Mouse (Mus musculus) hindbrain, embryonic 10.5 days (tissue): ENCODE measurements around the gene Ogg1. TPM values are rescaled to one million over a fixed set of nuclear protein-coding genes. Genes with fewer than 3 reads are reported as not detected.

Source experiments
- DNase-seq: peaks from one replicate; pipeline ENCODE4 v3.0.0-alpha.2; 2017; ENCODE audit warnings: low spot score
- H3K27ac ChIP-seq: fragments of 300-500 bp; sonication (generic); 2 replicates; pipeline ENCODE4 v1.5.1; 2016; ENCODE audit warnings: mild to moderate bottlenecking, moderate library complexity
- H3K27me3 ChIP-seq: fragments of 300-500 bp; sonication (generic); 2 replicates; pipeline ENCODE4 v1.6.1; 2016; ENCODE audit warnings: mild to moderate bottlenecking; ENCODE audit not compliant: poor library complexity, insufficient read depth, severe bottlenecking
- H3K36me3 ChIP-seq: fragments of 300-500 bp; sonication (generic); 2 replicates; pipeline ENCODE4 v1.6.1; 2016; ENCODE audit warnings: mild to moderate bottlenecking, moderate library complexity
- H3K4me1 ChIP-seq: fragments of 300-500 bp; sonication (generic); replicated peaks from 2 replicates; pipeline ENCODE4 v1.6.1; 2016; ENCODE audit warnings: mild to moderate bottlenecking
- H3K4me3 ChIP-seq: fragments of 300-500 bp; sonication (generic); 2 replicates; pipeline ENCODE4 v1.5.1; 2016; ENCODE audit warnings: mild to moderate bottlenecking, moderate library complexity
- H3K9me3 ChIP-seq: fragments of 300-500 bp; sonication (generic); 2 replicates; pipeline ENCODE4 v1.6.1; 2016; ENCODE audit warnings: mild to moderate bottlenecking, moderate library complexity
- WGBS: fragments of 180-500 bp; shearing (Covaris S2); methylation state at CpG from one replicate; pipeline ENCODE4 v1.1.7; 2016; 5-methylcytosine and 5-hydroxymethylcytosine counted together
- polyA plus RNA-seq: library from polyadenylated mRNA; unstranded; fragments of >200 nt; fragmentation: Nextera tagmentation; extraction: Ambion mirVana; gene quantifications from 2 replicates; pipeline ENCODE4 v1.2.1, GENCODE M21; 2016

Ogg1 gene
- polyA plus RNA-seq, 1 experiment from 2014 or later, result 15.7 TPM

- no peak overlapping the region for H3K27ac ChIP-seq
- 83% methylated on average over 8 of the region's 8 CpGs for WGBS
- H3K27me3 ChIP-seq, result no peaks in the 10 kb centered on the region
- H3K36me3 ChIP-seq, result peaks cover 68% of the 10 kb centered on the region
- no peak overlapping the region for H3K4me3 ChIP-seq
- no peaks in the 10 kb centered on the region for H3K9me3 ChIP-seq
- H3K4me1 ChIP-seq, result peaks cover 6% of the 10 kb centered on the region
- no peak for DNase-seq
Observed at GRCm38 (mm10) chr6:113336852-113337620, 10.3 kb downstream of the Ogg1 start.

- Histone ChIP-seq H3K4me1 (peaks cover 28% of the 10 kb centered on the region), H3K27me3 (no peaks in the 10 kb centered on the region), H3K4me3 (no peak overlapping the region), H3K36me3 (peaks cover 26% of the 10 kb centered on the region), H3K9me3 (no peaks in the 10 kb centered on the region), H3K27ac (no peak overlapping the region)
- 86% methylated on average over 6 of the region's 6 CpGs for WGBS
- no peak for DNase-seq
Observed at GRCm38 (mm10) chr6:113341574-113341973, 14.8 kb downstream of the Ogg1 start.

- Histone ChIP-seq H3K4me3 (no peak overlapping the region), H3K27ac (0 out of 2 replicates have a peak overlapping the region, but pooled peaks have one; percentile 5), H3K4me1 (peaks cover 28% of the 10 kb centered on the region), H3K27me3 (no peaks in the 10 kb centered on the region), H3K9me3 (no peaks in the 10 kb centered on the region), H3K36me3 (peaks cover 24% of the 10 kb centered on the region)
- no peak for DNase-seq
- 53% methylated on average over 5 of the region's 7 CpGs for WGBS
Observed at GRCm38 (mm10) chr6:113342297-113342696, 15.5 kb downstream of the Ogg1 start.

- Histone ChIP-seq H3K27ac (peak within 1 kb of the TSS; percentile 90), H3K4me3 (peak within 1 kb of the TSS; percentile 64), H3K9me3 (no peaks in the 10 kb centered on the region), H3K27me3 (no peaks in the 10 kb centered on the region), H3K36me3 (peaks cover 14% of the 10 kb centered on the region), H3K4me1 (peaks cover 28% of the 10 kb centered on the region)
- peak; percentile 69 for DNase-seq
- WGBS, result 18% methylated on average over 32 of the region's 32 CpGs
Observed at GRCm38 (mm10) chr6:113343177-113344092, 16.7 kb downstream of the Ogg1 start, which contains the start of gene Camk1. Gene Camk1 (minus strand): TSS chr6:113343984.

GRCm38 (mm10) chr6:113344321-113344720 is 17.5 kb downstream of the Ogg1 start:
- Histone ChIP-seq H3K27me3 (no peaks in the 10 kb centered on the region), H3K27ac (peak overlapping the region; percentile 90), H3K9me3 (no peaks in the 10 kb centered on the region), H3K36me3 (peaks cover 8% of the 10 kb centered on the region), H3K4me1 (peaks cover 28% of the 10 kb centered on the region), H3K4me3 (no peak overlapping the region; the same call in 1 of the 2 replicates)
- no peak for DNase-seq
- WGBS, result 67% methylated on average over 2 of the region's 2 CpGs

- WGBS, result 79% methylated on average over 4 of the region's 4 CpGs
Observed at GRCm38 (mm10) chr6:113346897-113347296, 20.1 kb downstream of the Ogg1 start.

GRCm38 (mm10) chr6:113350538-113350937 is 23.8 kb downstream of the Ogg1 start:
- Histone ChIP-seq H3K27ac (no peak overlapping the region), H3K4me3 (no peak overlapping the region), H3K4me1 (no peaks in the 10 kb centered on the region), H3K36me3 (no peaks in the 10 kb centered on the region), H3K27me3 (no peaks in the 10 kb centered on the region), H3K9me3 (no peaks in the 10 kb centered on the region)
- DNase-seq, result no peak

More at GRCm38 (mm10) chr6:113346897-113347296, 20.1 kb downstream of the Ogg1 start:
- Histone ChIP-seq H3K36me3 (no peaks in the 10 kb centered on the region), H3K27ac (no peak overlapping the region), H3K27me3 (no peaks in the 10 kb centered on the region), H3K4me3 (no peak overlapping the region), H3K9me3 (no peaks in the 10 kb centered on the region), H3K4me1 (peaks cover 24% of the 10 kb centered on the region)
- DNase-seq, result no peak

- no peak for DNase-seq
- no peak overlapping the region for H3K4me3 ChIP-seq
- no peaks in the 10 kb centered on the region for H3K4me1 ChIP-seq
- no peaks in the 10 kb centered on the region for H3K9me3 ChIP-seq
- WGBS, result 80% methylated on average over 1 of the region's 1 CpGs
- no peaks in the 10 kb centered on the region for H3K36me3 ChIP-seq
- H3K27me3 ChIP-seq, result no peaks in the 10 kb centered on the region
- H3K27ac ChIP-seq, result no peak overlapping the region
Observed at GRCm38 (mm10) chr6:113351161-113351560, 24.4 kb downstream of the Ogg1 start.

- Histone ChIP-seq H3K36me3 (no peaks in the 10 kb centered on the region), H3K4me3 (no peak overlapping the region), H3K4me1 (no peaks in the 10 kb centered on the region), H3K27me3 (no peaks in the 10 kb centered on the region), H3K9me3 (no peaks in the 10 kb centered on the region), H3K27ac (no peak overlapping the region)
- WGBS, result 63% methylated on average over 10 of the region's 10 CpGs
- DNase-seq, result no peak
Observed at GRCm38 (mm10) chr6:113351653-113352052, 24.9 kb downstream of the Ogg1 start.

GRCm38 (mm10) chr6:113352820-113353219 is 26.0 kb downstream of the Ogg1 start:
- Histone ChIP-seq H3K36me3 (no peaks in the 10 kb centered on the region), H3K27me3 (no peaks in the 10 kb centered on the region), H3K4me1 (no peaks in the 10 kb centered on the region), H3K4me3 (no peak overlapping the region), H3K27ac (no peak overlapping the region), H3K9me3 (no peaks in the 10 kb centered on the region)
- DNase-seq, result no peak
- WGBS, result 81% methylated on average over 3 of the region's 3 CpGs

GRCm38 (mm10) chr6:113353696-113354095 is 26.9 kb downstream of the Ogg1 start:
- no peaks in the 10 kb centered on the region for H3K27me3 ChIP-seq
- no peak for DNase-seq
- no peaks in the 10 kb centered on the region for H3K9me3 ChIP-seq
- no peak overlapping the region for H3K4me3 ChIP-seq
- no peaks in the 10 kb centered on the region for H3K4me1 ChIP-seq
- no peak overlapping the region for H3K27ac ChIP-seq
- WGBS, result 70% methylated on average over 3 of the region's 3 CpGs
- H3K36me3 ChIP-seq, result no peaks in the 10 kb centered on the region

GRCm38 (mm10) chr6:113361476-113361875 is 34.7 kb downstream of the Ogg1 start:
- no peak overlapping the region for H3K4me3 ChIP-seq
- no peak for DNase-seq
- no peak overlapping the region for H3K27ac ChIP-seq
- 79% methylated on average over 4 of the region's 4 CpGs for WGBS
- H3K36me3 ChIP-seq, result peaks cover 3% of the 10 kb centered on the region; the same call in 1 of the 2 replicates
- no peaks in the 10 kb centered on the region for H3K27me3 ChIP-seq
- no peaks in the 10 kb centered on the region for H3K9me3 ChIP-seq
- no peaks in the 10 kb centered on the region for H3K4me1 ChIP-seq

GRCm38 (mm10) chr6:113362241-113362640 is 35.5 kb downstream of the Ogg1 start:
- WGBS, result 96% methylated on average over 1 of the region's 1 CpGs
- Histone ChIP-seq H3K36me3 (peaks cover 10% of the 10 kb centered on the region), H3K4me3 (no peak overlapping the region), H3K27me3 (no peaks in the 10 kb centered on the region), H3K9me3 (no peaks in the 10 kb centered on the region), H3K4me1 (no peaks in the 10 kb centered on the region), H3K27ac (no peak overlapping the region)
- no peak for DNase-seq
